Mouse (Mus musculus) right cerebral cortex, postnatal 4 days (tissue): ENCODE results near the gene Kcng3.
A peak's percentile ranks its signal among the peaks of the same experiment; 100 is the strongest.

Experiments used
- DNase-seq: peaks from one replicate; pipeline ENCODE4 v3.0.0-alpha.2; 2022

The Kcng3 gene

DNA sequence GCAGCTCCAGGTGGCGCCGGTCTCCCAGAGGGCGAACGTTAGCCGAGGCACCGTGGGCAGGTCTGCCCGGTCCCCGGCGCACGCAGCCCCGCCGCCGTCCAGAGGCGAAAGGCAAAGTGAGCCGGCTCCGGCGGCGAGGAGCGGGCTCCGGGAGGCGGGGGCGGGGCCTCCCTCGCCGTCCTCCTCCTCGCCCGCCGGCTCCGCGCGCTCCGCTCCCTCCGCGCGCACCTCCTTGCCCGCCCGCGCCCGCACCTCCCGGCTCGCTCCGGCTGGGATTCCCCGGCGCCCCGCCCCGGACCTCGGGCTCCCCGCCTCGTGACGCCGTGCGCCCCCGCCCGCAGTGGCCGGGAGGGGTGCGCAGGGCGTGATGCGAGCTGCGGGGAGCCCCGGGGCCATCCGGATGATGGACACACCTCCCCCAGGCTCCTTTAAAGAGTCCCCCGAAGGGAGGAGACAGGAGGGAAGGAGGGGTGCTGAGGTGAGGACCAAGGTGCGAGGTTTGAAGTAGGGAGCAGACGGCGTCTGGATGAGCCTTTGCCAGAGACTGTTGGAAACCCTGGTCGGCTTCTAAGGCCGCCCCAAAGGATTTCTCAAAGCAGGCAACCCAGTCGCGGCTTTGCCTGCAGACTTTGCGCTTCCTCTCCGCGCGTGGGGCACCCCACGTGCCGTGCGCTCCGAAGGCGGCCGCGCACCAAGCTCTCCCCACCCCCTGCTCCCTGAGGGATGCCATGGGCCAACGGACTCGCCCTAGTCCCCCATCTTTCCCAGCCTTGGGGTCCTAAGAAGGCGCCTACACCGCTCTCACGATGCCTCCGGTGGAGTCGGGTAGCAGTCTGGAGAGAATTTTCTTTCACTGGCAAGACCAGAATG is at the start of gene Kcng3:
Kcng3 (minus strand) TSS at position 113 of the 870 bp plus-strand sequence.
- peak; percentile 51 for DNase-seq

DNA sequence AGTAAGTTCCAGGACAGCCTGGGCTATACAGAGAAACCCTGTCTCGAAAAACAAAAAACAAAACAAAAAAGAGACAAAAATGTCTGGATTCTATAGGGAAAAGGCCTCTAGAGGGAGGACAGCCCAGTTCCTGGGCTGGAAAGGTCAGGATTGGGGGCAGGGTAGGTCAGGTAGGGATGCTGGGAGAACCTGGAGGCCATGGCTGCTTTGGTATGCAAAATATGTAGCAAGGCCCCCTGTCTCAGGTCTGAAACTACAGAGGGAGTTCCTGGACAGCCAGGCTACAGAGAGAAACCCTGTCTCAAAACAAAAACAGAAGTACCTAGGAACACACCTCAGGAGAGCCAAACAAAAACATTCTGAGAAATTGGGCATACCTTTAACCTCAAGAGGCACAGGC is 45.7 kb upstream of the Kcng3 start:
- no peak for DNase-seq

DNA sequence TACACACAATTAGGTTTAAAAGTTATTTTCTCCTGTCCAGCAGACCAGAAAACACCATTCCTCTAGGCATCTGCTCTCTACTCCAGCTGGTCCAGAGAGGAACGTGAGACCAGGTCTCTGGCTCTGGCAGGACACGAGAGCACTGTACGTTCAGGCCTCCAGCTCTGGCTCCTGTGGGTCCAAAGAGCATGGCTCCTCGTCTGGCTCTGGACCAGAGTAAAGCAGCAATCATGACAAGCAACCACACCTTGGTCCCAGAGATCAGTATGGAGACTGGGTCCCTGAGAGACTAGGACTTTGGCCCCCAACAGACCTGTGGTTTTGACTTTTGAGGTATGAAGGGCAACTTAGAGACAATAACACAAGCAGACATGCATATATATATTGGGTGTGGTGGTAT is 41.0 kb upstream of the Kcng3 start:
- DNase-seq: no peak

DNA sequence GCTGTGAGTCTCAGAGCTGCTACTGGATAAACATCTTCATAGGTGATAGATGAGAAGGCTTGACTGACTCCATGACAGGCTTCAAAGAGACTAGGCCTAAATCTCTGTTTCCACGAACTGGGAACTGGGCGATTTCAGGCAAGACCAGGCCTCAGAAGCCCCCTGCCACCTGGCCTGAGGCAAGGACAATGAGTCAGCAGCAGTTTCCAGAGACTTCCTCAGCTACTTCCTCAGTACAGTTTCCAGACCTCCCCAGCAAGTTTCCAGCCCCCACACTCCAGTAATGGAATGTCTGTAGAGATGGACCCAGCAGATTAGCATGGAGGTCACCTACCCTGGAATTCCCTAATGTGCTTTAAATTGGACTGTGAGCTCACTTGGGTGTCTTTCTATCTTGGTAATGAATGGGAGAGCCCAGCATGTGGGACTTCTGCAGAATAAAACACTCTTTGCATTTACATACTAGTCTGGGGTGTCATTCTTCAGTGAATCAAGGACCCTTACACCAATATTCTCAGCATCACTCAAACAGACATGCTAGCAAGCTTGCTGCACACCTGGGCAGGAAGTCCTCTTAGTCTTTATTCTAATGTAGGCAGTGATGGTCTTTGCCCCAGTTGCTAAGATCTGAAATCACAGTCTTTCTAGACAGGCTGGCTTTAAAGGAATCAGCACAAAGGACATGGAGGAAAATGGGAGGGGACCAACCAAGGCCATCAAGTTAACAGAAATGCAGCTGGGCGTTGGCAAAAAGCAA is 36.4 kb upstream of the Kcng3 start:
- no peak for DNase-seq

DNA sequence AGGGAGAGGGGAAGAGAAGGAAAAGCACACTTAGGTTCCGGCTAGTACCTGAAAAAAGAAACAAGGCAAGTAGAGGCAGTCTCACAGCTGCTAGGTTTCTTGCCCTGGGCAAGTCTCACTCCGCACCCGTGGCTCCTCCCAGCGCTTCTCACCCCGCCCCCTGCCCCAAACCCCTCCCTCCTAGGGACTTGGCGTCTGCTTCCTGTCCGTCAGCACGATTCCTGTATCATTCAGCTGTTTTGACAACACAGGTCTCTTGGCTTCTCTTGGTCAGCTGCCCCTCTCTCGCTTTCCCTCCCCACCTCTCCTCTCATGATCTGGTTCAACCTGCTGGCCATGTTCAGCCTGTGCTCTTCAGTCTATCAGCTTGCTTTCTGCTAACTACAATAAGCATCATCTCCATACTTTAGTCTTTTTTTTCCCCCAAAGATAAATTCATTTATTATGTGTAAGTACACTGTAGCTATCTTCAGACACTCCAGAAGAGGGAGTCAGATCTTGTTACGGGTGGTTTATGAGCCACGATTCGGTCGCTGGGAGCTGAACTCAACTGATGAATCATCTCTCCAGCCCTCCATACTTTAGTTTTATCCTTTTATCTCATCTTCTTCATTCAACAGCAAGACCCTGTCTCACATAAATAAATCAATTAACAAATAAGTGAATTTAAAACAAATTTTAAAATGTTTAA is 35.0 kb upstream of the Kcng3 start:
- no peak for DNase-seq

DNA sequence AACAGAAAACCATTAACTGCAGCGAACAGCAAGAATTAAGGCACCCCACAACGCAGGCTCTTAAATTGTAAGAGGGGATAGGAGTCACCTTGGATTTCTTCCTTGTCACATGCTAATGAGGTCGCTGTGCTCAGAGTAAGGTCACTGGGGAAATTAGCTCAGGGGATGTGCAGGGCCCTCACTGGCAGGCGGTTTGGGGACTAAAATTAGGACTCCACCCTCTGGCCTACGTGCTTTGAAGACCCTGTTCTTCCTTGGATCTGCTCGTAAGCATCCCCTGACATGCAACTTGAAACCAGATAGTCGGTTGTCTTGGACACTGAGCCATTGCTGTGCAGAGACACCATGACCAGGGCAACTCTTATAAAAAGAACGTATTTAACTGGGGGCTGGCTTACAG is 33.1 kb upstream of the Kcng3 start:
- DNase-seq: no peak

DNA sequence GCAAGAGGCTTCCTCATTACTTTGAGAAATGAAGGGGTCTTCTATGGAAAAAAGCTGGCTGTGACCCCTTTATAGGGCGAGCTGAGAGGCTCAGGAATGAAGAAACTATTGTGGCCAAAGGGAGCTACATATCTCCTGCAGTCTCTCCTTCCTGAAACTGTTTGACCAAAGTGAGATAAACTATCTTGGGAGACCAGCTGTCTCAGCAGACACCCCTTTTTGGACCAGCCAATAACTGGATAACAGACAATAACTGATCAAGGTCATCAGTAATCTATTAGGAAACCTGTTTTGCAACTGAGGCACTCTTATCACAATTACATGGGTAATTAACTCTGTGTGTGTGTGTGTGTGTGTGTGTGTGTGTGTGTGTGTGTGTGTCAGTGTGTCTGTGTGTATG is 27.2 kb upstream of the Kcng3 start:
- DNase-seq: no peak

DNA sequence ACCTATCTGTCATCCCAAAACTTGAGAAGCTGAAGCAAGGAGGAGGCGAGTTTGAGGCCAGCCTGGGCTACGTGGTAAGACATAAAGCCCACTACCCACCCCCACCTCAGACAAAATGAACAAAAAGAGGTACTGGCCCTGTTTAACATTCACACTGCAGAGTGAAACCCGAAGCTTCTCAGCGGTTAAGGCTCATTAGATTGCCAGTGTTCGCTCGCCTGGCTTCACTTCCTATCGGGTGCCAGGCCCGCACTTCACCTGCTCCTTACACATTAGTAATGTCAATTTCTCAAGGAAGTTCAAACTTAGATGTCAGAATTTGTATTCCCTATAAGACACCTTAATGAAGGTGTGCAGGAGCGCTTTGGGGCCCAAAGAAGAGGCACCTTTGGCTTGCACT is 25.7 kb upstream of the Kcng3 start:
- DNase-seq: no peak

DNA sequence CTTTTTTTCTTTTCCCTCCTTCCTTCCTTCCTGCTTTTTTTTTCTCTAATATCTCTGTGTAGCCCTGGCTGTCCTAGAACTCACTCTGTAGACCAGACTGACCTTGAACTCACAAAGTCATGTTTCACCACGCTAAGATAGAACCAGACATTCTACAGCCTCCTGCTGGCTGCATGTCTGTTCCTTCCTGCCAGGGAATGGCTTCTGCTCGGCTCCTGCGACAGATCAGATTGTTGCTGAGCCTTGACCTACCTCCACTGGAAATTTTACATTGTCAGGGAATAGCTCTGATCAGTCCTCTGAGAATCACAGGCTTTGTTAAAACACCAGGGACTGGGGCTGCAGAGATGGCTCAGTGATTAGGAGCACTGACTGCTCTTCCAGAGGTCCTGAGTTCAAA is 24.0 kb upstream of the Kcng3 start:
- no peak for DNase-seq

DNA sequence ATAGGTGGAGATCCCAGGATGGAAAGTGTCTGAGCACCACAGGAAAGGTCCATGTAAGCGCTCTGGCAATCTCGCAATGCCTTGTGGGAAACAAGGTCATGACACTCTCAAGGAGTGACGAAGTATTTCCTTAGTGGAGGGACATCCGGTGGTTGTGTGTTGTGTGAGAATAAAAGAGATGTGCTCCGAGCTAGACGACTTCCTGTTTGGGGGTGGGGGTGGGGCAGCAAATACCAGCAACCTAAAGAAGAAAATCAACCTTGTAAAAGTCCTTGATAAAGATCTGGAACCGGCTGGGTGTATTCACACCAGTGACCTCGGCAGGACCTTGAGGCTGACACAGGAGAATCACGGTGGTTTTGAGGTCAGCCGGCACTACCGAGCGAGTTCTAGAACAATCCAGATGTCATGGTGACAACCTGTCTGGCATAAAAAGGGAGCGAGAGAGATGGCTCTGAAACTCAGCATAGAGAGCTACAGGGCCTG is 23.0 kb upstream of the Kcng3 start:
- no peak for DNase-seq

DNA sequence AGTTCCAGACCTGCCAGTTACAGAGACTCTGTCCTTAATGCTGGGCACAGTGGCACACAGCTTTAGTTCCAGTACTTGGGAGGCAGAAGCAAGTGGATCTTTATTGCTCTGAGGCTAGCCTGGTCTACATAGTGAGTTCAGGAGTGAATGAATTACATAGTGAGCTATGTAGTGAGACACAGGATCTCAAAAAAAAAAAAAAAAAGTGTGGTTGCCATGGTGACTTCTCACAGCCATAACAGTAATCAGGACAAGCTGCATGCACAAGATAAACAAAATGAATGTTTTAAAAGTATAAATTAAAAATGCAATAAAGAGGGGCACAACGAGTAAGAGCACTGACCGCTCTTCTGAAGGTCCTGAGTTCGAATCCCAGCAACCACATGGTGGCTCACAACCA is 21.9 kb upstream of the Kcng3 start:
- no peak for DNase-seq

DNA sequence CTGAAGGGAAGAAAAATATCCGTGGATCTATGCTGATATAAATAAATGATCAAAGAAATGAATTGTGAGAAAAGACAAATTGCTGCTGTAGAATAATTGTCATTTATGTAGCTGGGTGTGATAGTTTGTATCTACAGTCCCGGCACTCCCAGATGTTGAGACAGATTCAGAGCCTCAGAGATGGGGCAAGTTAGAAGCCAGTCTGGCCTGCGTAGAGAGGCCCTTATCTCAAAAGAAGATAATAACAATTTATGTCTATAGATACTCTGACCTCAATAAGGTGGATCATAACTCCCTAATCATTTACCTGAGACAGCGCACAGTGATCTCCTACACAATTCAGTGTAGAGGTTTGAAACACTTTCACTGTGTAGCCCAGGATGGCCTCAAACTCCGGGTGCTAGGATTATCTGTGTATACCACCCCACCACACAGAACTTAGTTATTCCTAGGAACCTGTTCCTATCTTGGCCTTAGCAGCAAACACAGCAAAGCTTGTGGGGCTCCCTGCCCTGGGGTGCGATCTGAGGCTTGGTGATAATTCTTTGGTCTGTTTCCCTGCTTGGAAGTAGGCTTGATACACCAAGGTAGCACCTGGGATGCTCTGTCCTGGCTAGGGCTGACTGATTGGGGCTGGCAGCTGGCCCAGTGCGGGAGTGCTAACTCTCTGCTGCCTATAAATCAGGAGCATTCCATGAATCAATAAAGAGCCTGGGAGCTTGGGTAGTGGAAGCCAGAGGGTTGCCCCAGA is 19.4 kb upstream of the Kcng3 start:
- no peak for DNase-seq

DNA sequence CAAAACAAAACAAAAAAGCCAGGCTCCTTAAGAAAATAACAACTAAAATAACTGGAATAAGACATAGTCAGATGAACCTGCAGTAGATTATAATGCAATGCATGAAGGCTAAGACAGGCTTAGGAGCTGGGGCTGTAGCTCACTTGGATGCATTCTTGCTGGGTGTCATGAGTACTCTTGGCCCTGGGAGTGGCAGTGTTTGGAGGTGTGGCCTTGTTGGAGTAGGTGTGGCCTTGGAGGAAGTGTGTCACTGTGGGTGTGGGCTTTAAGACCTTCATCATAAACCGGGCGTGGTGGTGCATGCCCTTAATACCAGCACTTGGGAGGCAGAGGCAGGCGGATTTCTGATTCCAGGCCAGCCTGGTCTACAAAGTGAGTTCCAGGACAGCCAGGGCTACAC is 18.3 kb upstream of the Kcng3 start:
- DNase-seq: no peak

DNA sequence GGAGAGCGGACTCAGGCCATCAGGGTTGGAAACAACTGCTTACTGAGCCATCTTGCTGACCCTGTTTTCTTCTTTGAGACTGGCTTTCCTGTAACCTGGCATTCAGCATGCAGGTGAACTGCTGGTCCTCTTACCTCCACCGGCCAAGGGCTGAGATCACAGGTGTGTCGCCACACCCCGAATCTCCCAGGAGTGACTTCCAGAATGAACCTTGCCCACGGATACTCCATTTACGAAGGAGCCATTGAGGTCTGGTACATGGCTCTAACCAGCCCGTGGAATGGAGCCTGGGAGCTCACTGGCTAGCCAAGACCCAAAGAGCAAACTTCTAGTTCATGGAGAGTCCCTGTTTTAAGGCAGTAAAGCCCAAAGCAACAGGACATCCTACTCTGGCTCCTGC is 15.7 kb upstream of the Kcng3 start:
- no peak for DNase-seq

DNA sequence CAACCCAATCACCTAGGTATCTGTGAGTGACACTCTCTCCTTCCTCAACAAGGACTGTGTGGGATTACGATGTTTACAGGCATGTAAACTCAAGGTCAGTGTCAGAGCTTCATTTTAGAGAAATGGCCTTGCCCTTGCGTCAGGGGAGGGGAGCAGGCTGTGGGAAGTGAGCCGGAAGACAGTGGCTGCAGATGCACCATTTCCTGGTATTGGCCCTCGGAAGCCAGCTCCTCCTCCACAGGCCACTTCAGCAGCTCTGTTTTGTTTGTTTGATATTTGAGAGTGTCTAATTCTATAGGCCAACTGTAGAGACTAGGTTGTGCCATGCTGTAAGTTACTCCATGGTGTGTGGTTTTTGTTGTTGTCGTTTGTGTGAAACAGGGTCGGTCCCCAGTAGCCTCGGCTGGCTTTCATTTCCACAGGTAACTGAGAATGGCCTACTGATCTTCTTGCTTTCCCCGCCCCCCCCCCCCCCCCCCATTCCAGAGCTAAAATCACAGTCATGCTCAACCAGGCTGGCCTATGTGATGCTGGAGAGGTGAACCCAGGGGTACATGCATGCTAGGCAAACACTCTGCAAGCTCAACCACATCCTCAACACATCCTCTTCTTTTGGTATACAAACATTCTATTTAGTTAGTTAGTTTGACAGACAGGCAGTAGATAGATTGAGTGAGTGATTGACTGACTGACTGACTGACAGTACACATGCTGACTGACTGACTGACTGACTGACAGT is 14.9 kb upstream of the Kcng3 start:
- no peak for DNase-seq

DNA sequence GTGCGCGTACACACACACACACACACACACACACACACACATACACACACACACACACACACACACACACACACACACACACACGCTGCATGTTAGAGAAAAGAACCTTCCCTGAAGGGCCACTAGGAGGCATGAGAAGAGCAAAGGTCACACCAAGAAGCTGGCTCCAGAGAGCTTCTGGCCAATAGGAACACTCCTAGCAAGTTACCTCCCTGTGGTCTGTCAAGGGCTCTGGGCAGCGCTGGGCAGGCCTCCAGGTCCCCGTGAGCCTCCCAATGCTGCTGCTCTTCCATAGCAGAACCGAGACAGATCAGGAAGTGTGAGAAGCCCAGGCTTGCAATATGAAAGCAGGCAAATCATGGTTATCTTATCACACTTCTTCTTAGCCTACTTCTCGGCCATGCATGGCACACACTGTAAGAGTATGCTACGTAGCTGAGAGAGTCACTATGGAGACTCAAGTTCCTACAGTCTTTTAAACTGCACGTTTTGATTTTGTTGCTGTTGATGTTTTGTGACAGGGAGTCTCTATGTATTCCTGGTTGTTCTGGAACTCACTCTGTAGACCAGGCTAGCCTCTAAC is 13.6 kb upstream of the Kcng3 start:
- no peak for DNase-seq

DNA sequence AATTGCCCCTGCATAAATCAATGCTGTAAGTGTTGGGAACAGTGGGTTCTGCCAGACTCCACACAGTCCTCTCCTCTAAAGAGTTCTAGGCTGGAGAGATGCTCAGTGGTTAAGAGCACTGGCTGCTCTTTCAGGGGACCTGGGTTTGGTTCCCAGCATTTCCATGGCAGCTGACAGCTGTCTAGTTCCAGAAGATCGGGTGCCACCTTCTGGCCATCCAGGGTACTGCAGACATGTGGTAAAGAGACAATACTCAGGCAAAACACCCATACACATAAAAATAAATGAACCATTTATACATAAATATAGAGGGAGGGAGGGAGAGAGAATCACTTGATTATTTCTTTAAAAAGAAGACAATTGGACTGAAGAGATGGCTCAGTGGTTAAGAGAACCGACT is 5.7 kb upstream of the Kcng3 start:
- peak; percentile 25 for DNase-seq

DNA sequence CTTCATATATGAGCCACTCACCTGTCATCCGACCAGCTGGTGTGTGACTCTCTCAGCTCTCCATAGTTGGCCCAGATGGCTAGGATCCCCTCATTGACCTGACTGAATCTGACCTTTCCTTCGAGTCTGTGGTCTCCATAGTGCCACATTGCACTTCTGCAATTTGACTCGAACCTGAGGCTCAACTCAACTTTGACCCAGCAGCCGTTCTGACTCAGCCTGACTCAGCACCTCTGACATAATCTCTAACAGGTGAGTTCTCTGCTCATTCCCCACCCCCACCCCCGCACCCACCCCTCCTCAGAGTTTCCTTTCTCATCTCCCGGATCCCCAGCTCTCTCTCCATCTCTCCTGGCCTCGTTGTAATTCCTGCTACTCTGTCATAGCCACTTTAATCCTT is 4.7 kb upstream of the Kcng3 start:
- no peak for DNase-seq

DNA sequence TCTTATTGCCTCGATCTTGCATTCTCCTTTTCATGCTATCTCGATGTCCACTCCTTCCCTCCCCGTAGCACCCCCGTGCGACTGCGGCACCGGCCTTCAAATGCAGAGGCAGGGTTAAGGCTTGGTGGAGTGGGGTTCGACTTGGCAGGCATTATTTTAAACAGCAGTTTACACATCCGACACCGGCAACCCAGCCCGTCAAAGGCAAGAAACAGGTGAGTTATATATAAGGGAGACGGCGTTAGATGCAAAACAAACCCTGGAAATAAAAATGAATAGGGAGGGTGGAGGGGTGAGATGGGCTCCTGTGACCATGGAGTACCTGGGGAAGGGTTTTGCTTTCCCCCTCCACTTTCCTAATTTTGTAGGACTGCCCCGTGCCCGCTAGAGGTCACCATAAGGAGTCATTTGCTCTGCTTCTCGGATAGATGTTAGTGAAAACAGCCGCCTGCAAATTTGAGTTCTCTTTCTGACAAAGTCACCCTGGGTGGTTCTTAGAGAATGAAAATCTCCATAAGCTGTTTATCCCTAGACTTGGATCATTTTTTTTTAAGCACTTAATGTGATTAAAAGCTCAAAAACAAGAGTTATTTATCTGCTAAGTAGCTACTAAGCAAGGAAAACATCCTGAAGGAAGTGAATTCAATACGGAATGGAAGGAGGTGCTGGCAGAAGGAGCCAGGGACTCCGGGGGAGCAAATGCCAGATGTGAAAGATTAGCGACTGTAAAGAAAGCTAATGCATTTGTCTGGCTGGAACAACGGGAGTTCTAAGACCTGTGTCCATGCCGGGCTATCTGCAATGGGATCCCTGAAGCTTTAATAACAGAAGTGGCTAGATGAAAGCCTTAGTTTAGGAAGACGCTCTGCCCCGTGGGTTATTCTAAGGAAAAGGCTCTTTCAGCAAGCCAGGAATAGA is 1.2 kb upstream of the Kcng3 start:
- DNase-seq: peak; percentile 68
